Mouse (Mus musculus) heart, adult 11 months (tissue): ENCODE measurements around the gene Tmem37.
A peak's percentile ranks its signal among the peaks of the same experiment; 100 is the strongest.

Experiments
- DNase-seq: peaks from one replicate; pipeline ENCODE4 v3.0.0; 2022

Tmem37 gene

DNA sequence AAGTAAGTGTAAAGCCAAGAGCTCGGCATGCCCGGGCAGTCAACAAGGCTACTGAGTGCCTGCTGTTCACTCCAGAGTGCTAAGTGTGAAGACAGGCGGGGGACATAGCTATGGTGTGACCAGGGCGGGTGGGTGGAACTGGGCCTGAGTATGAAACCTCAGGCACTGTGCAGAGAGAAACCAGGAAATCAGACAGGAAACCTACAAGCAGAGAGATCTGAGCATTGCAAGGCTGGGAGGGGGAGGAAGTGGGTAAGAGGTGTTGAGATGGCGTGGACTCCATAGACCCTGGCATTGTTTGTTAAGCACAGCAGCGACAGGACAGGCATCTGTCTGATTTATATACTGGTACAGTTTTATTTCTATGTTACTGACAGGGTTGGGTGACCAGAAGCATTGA lies 18.4 kb downstream of the Tmem37 start:
- DNase-seq, result no peak

DNA sequence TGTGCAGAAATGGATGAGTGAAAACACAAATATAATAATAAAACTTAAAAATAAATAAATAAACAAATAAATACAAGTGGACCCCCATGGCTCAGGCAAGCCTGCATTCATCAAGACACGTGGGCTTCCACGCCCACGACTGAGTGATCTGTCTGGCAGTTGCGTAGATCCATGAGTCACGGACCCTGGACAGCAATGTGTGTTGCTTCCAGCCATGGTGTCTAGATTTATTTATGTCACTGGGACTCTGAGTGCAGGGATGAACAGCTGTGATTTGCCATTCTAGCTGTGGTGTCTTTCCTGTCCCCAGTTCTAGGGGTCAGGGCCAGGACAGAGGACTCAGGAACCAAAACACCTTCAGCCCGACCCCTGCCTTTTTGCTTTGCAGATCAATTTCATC lies 18.9 kb downstream of the Tmem37 start:
- DNase-seq, result no peak

DNA sequence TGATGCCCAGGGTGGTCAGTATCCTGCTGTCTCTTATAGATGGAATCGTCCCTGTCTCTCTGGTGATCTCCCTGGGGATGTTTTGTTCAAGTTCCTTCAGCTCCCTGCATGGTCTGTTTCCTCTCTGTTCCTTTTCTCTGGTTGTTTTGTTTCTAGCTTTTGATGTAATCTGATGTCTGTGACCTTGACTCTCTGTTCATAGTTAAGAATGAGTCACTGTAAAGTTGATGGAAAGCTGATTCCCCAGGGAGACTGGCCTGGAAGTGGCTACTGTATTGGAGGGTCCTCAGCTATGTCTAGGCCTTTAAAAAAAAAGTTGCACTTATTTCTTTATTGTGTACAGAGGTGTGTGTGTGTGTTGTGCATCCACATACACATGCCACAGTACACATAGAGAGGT lies 22.8 kb downstream of the Tmem37 start:
- DNase-seq, result no peak

DNA sequence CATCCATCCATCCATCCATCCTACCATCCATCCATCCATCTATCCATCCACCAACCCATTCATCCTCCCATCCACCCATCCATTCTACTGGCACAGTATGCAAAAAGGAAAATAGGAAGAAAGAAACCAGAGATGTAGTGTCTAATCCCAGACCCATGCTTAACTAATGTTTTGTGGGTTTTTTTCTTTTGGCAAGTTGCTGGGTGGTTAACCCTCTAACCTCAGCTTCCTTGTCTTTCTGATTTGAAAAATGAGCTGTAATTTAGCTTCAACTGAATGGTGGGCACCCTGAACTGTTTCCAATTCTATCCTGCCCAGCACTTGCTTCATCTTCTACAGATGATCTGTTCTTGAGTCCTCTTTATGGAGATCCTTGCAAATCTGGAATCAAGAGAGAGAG lies 26.5 kb downstream of the Tmem37 start:
- no peak for DNase-seq

DNA sequence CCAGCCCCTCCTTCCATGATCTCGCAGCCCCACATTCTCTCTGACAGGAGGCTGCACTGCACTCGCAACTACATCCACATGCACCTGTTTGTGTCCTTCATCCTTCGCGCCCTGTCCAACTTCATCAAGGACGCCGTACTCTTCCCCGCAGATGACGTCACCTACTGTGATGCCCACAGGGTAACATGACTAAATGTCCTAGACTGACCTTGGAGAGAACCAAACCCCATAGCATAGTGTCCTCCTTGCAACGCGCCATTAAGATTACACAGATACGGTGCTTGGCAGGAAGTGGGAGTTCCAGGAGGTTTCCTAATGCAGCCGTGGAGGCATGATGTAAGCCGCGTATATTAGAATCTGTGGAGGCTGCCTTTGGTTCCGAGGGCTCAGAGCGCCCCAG lies 29.3 kb downstream of the Tmem37 start:
- no peak for DNase-seq

GRCm38 (mm10) chr1:120042421-120042820 lies 31.5 kb downstream of the Tmem37 start:
- DNase-seq, result no peak

GRCm38 (mm10) chr1:120038594-120038993 lies 35.3 kb downstream of the Tmem37 start:
- no peak for DNase-seq

DNA sequence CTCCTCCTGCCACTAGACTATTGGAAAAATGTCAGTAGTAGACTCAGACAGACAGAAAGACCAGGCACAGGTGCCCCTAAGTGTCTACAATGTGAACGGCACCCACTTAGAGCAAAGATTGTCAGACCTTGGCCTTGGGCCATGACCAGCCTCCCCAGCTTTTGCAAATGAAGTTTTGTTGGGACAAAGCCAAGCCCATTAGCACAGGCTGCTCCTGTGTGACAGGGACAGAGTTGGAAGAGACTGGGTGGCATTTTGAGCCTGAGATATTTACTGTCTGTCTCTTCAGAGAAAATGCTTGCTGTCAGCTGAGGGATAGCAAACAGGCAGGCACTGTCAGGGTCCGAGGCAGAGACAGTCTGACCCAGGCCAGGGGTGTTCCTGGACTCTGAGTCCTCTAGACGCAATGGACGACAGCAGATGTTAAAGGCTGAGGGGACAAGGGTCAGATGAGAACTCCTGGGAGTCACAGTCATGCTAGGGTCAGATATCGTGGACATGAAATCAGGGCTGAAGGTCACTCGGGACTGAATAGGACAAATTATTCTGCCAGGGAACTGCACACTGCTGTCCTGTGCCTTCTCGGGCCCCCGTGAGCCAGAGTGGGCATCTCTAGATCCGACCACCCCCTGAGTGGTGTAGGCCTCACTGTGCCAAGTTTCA lies 36.7 kb downstream of the Tmem37 start:
- no peak for DNase-seq

- DNase-seq, result no peak
Measured at GRCm38 (mm10) chr1:120035456-120036034, 38.3 kb downstream of the Tmem37 start.

- DNase-seq, result no peak
Measured at GRCm38 (mm10) chr1:120034793-120035192, 39.1 kb downstream of the Tmem37 start.

GRCm38 (mm10) chr1:120033469-120033854 lies 40.4 kb downstream of the Tmem37 start:
- DNase-seq, result no peak

- DNase-seq, result peak; percentile 97
Measured at GRCm38 (mm10) chr1:120032804-120033468, 40.9 kb downstream of the Tmem37 start.

DNA sequence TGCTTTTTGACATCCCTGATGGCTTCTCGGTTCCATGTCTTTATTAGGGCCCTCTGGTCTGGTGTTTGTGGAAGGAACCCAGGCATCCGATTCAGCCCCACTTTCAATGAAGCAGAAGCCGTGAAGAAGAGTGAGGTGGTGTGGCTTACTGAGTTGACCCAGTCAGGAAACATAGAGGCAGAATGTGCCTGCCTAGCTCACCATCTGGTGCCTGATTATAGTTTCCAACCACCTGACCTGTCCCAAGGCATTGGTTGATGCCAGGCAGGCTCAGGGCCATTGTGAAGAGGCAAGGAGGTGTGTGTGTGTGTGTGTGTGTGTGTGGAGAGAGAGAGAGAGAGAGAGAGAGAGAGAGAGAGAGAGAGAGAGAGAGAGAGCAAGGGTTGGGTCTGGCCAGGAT lies 43.4 kb downstream of the Tmem37 start:
- DNase-seq, result no peak

- peak; percentile 96 for DNase-seq
Measured at GRCm38 (mm10) chr1:120027693-120028092, 46.2 kb downstream of the Tmem37 start.

GRCm38 (mm10) chr1:120025050-120025439 lies 48.8 kb downstream of the Tmem37 start:
- no peak for DNase-seq

- DNase-seq, result no peak
Measured at GRCm38 (mm10) chr1:120024331-120025049, 49.4 kb downstream of the Tmem37 start.

DNA sequence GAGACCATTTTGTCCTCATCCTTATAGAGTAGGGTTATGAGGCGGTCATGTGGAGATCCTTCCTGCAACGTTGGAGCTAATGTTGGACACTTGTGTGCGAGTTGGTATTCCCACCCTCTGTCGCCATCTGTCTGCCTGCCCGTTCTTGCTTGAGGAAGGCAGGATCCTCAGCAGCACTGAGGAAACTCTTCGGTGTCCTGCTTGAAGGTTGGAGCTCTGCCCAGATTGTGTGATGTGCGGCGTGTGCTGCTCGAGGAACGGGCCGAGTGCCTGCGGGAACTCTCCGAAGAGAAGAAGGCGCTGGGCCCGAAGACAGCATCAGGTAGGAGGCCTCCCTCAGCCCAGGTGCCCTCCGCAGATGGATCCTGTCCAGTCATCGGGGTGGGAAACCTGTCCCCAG lies 51.9 kb downstream of the Tmem37 start:
- no peak for DNase-seq

GRCm38 (mm10) chr1:120020322-120020897 lies 53.5 kb downstream of the Tmem37 start:
- no peak for DNase-seq

- DNase-seq, result no peak
Measured at GRCm38 (mm10) chr1:120019428-120019827, 54.4 kb downstream of the Tmem37 start.

GRCm38 (mm10) chr1:120018900-120019299 lies 55.0 kb downstream of the Tmem37 start:
- no peak for DNase-seq
